Mouse (Mus musculus): ENCODE data around the gene AI467606.

The AI467606 gene

GRCm38 (mm10) chr7:127121061-127121910 lies 30.1 kb downstream of the AI467606 start:
- DNase-seq (ENCODE audit: low spot score) = no peak

DNA sequence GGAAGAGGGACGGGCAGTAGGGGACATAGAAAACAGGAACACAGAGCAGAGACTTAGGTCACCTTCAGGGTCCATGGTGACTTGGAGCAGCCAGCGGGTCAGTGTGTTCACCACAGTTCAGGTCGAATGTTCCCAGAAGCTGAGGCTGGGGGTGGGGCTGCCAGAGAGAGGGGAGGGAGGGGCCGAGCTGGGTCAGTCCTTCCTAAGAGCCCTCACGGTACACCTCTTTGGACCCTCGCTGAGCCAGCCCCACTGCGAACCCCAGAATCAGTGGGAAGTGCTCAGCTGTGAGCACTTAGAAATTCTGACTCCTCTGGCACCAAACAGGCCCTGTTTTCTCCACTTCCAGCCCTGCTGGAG lies 30.7 kb downstream of the AI467606 start, which contains the start of gene Qprt:
Gene Qprt (minus strand): TSS at position 316 of the 360 bp plus-strand sequence.
- DNase-seq (ENCODE audit: low spot score) = no peak

GRCm38 (mm10) chr7:127129638-127130037 lies 38.5 kb downstream of the AI467606 start:
- no peak for DNase-seq (ENCODE audit: low spot score)

DNA sequence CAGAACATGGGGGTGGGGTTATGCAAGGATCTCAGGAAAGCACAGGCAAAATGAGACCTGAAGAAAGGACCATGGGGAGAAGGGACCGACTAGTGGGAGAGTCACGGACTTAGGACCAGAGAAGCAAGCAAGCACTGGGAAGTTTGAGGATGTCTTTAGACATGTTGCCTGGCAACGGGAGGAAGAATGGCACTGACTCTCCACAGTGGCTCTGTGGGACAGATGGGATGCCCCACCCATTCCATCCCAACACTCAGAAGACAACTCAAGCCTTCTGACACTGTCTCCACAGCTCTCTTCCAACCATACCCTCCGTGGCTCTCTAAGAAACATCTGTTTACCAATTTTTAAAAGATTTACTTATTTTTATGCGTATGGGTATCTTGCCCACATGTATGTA lies 42.0 kb downstream of the AI467606 start:
- DNase-seq (ENCODE audit: low spot score) = no peak

DNA sequence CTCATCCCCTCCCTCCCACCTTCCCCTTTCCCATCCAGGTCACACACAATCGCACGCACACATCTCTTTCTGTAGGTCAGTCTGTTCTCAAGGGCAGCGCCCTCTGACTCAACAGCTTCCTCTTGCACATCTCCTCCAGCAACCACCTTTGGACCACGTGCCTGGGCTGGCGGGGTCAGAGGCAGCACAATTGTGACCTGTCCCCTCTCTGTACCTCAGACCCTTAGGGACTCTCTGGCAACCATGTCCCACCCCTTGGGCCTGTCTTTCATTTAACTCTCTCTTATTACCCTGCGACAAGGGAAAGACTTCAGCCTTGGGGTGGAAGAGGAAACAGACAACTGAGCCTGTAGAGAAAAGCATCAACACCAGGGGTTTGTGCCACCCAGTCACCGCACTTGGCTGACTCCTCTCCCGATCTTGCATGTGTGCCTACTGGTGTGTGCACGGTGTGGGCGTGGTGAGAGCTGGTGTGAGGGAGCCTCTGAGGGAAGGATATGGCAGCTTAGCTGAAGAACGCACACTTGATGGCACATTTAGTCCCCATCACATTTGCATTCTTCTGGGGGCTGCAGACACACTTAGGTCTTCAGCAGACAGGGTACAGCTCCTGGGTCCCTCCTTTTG lies 43.8 kb downstream of the AI467606 start:
- no peak for DNase-seq (ENCODE audit: low spot score)

DNA sequence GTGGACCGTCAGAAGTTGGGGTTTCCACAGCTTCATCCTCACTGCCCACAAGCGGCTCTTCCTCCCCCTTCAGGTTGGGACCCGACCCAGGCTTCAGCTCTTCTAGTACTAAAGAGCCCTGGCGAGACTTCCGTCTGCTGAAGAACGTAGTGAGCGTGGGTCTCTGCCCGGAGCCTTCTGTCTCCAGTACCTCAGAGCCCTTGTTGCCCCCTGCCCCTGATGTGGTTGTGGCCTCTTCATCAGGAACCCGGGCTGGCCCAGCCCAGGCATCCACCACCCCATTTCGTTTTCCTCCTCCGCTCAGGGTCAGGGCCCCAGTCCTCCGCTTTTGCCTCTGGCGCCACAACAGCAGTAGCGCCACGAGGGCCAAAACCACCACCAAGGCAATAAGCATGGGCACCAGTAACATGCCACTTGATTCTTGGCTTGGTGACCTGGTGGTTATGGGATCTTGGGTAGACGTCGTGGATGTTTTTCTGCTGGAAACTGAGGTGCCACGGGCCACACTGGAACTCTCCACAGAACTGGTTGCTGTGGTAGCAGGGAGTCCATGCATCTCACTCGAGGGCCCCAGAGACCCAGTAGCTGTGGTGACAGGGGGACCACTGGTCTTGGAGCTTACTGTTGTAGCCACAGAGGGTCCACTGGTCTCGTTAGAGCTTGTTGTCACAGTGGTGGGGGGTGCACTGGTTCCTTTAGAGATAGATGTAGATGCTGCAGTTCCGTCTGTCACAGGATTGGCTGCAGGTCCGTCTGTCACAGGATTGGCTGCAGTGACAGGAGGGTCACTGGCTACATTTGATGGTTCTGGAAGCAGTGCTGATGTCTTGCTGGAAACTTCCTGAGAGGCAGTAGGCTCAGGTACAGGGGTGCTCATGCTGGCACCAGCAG lies 45.3 kb downstream of the AI467606 start:
- no peak for DNase-seq (ENCODE audit: low spot score)

- DNase-seq (ENCODE audit: low spot score) = no peak
Observed at GRCm38 (mm10) chr7:127137262-127138017, 46.3 kb downstream of the AI467606 start, which contains the start of gene Spn. Gene Spn, minus strand, starts transcription at chr7:127137823.

GRCm38 (mm10) chr7:127139100-127139499 lies 47.9 kb downstream of the AI467606 start:
- no peak for DNase-seq (ENCODE audit: low spot score)

DNA sequence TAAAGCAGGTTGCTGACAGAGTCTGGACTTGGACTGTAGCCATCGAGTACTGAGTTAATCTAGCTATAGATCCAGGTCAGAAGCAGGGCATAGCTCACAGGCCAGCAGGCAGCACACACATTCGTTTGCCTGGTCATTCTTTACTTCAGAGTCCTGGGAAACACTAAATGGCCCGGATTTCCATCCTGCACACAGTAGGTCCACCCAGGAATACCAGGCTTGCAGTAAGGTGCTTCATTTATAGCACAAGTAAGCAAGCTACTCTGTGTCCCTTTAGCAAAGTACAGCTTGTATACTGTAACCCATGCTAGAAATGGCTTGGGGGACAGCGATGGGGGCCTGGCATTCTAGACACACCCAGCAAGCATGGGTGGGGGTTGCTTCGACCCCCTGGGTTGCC lies 48.4 kb downstream of the AI467606 start:
- DNase-seq (ENCODE audit: low spot score) = no peak

GRCm38 (mm10) chr7:127140623-127141404 lies 49.7 kb downstream of the AI467606 start:
- DNase-seq (ENCODE audit: low spot score) = no peak

- no peak for DNase-seq (ENCODE audit: low spot score)
Observed at GRCm38 (mm10) chr7:127142214-127142613, 51.1 kb downstream of the AI467606 start.

- DNase-seq (ENCODE audit: low spot score) = no peak
Observed at GRCm38 (mm10) chr7:127142666-127143065, 51.5 kb downstream of the AI467606 start.
